Mouse (Mus musculus) kidney, postnatal 0 days (tissue): ENCODE measurements at regions not wholly inside any gene's neighbourhood (a gene's known extent, or its start where the extent isn't known, plus 50 kb on each side); places are given as distances from the start of the nearest gene placed in this dataset.
A peak's percentile ranks its signal among the peaks of the same experiment; 100 is the strongest.

ENCODE experiments used
- ATAC-seq: fragments of 200-750 bp; cut with Nextera tagmentation; replicated peaks from 2 replicates; pipeline ENCODE4 v1.8.0; 2017; ENCODE audit warnings: low read depth, moderate number of reproducible peaks, moderate TSS enrichment, moderate library complexity; ENCODE audit not compliant: low FRiP score
- DNase-seq: peaks from one replicate; pipeline ENCODE4 v3.0.0-alpha.2; 2016; ENCODE audit warnings: low spot score
- H3K27ac ChIP-seq: fragments of 300-500 bp; sonication (generic); 2 replicates; pipeline ENCODE4 v1.5.1; 2014; ENCODE audit warnings: mild to moderate bottlenecking
- H3K27me3 ChIP-seq: fragments of 300-500 bp; sonication (generic); 2 replicates; pipeline ENCODE4 v1.6.1; 2014; ENCODE audit warnings: low read length, mixed read lengths; ENCODE audit not compliant: insufficient read depth
- H3K36me3 ChIP-seq: fragments of 300-500 bp; sonication (generic); 2 replicates; pipeline ENCODE4 v1.6.1; 2014; ENCODE audit warnings: low read length, mixed read lengths; ENCODE audit not compliant: insufficient read depth
- H3K4me1 ChIP-seq: fragments of 300-500 bp; sonication (generic); replicated peaks from 2 replicates; pipeline ENCODE4 v1.6.1; 2014; ENCODE audit warnings: antibody characterized with exemption, low read length, mixed read lengths; ENCODE audit not compliant: insufficient read depth
- H3K4me2 ChIP-seq: fragments of 300-500 bp; sonication (generic); 2 replicates; pipeline ENCODE4 v1.6.1; 2014; ENCODE audit warnings: mild to moderate bottlenecking, low read length, moderate library complexity, mixed read lengths
- H3K4me3 ChIP-seq: fragments of 300-500 bp; sonication (generic); replicated peaks from 2 replicates; pipeline ENCODE4 v1.5.1; 2014; ENCODE audit warnings: low read depth, low read length
- H3K9ac ChIP-seq: fragments of 300-500 bp; sonication (generic); 2 replicates; pipeline ENCODE4 v1.6.1; 2014; ENCODE audit warnings: low read depth, low read length
- H3K9me3 ChIP-seq: fragments of 300-500 bp; sonication (generic); replicated peaks from 2 replicates; pipeline ENCODE4 v1.6.1; 2016; ENCODE audit warnings: low read length, inconsistent platforms, mixed read lengths
- CTCF ChIP-seq: IDR thresholded peaks from 2 replicates; pipeline ENCODE4 v1.5.1; 2016; ENCODE audit warnings: antibody characterized with exemption, low read depth, mild to moderate bottlenecking, moderate library complexity
- WGBS: fragments of 180-500 bp; shearing (Covaris S2); extraction: QIAGEN DNeasy Blood & Tissue Kit; methylation state at CpG from one replicate; pipeline ENCODE4 v1.1.7; 2014; 5-methylcytosine and 5-hydroxymethylcytosine counted together

GRCm38 (mm10) chr16:74671466-74671865 is 259.8 kb upstream of the Robo2 start:
- no peak for TF ChIP-seq CTCF
- H3K9ac ChIP-seq: no peak overlapping the region
- no peak overlapping the region for H3K4me3 ChIP-seq
- 91% methylated on average over 3 of the region's 3 CpGs for WGBS
- no peak overlapping the region for H3K27ac ChIP-seq
- no peaks in the 10 kb centered on the region for H3K9me3 ChIP-seq
- H3K27me3 ChIP-seq: no peaks in the 10 kb centered on the region
- DNase-seq: no peak
- no peak overlapping the region for H3K4me2 ChIP-seq
- ATAC-seq: no peak
- no peaks in the 10 kb centered on the region for H3K4me1 ChIP-seq
- no peaks in the 10 kb centered on the region for H3K36me3 ChIP-seq

DNA sequence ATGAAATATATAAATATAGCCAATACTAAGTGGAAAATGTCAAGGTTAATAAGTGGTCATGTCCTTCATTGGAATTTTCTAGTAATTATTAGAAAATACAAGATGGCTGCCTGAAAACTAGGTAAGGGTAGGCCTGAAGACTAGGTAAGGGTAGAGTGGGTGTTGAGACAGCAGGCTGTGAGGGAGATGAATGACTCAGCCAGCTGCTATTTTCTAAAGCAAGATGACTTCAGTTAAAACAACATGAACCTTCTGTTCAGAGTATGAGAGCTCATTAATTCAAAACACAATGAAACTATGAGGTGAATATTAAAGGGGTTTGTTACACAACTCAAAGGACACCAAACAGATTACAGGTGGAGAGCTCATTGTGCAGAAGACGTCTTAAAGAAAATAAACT is 252.7 kb upstream of the Robo2 start:
- H3K27ac ChIP-seq: no peak overlapping the region
- H3K4me3 ChIP-seq: no peak overlapping the region
- ATAC-seq: no peak
- no peaks in the 10 kb centered on the region for H3K4me1 ChIP-seq
- no peaks in the 10 kb centered on the region for H3K27me3 ChIP-seq
- WGBS: 58% methylated on average over 1 of the region's 1 CpGs
- DNase-seq: no peak
- TF ChIP-seq CTCF: no peak
- no peaks in the 10 kb centered on the region for H3K9me3 ChIP-seq
- no peak overlapping the region for H3K4me2 ChIP-seq
- H3K36me3 ChIP-seq: no peaks in the 10 kb centered on the region
- no peak overlapping the region for H3K9ac ChIP-seq

GRCm38 (mm10) chr16:74651244-74651643 is 239.6 kb upstream of the Robo2 start:
- H3K9me3 ChIP-seq: no peaks in the 10 kb centered on the region
- TF ChIP-seq CTCF: no peak
- no peak for ATAC-seq
- no peaks in the 10 kb centered on the region for H3K4me1 ChIP-seq
- H3K36me3 ChIP-seq: no peaks in the 10 kb centered on the region
- H3K27ac ChIP-seq: no peak overlapping the region
- no peak overlapping the region for H3K4me2 ChIP-seq
- 89% methylated on average over 3 of the region's 3 CpGs for WGBS
- H3K9ac ChIP-seq: no peak overlapping the region
- H3K27me3 ChIP-seq: no peaks in the 10 kb centered on the region
- no peak overlapping the region for H3K4me3 ChIP-seq
- DNase-seq: no peak

GRCm38 (mm10) chr16:74649207-74649606 is 237.6 kb upstream of the Robo2 start:
- DNase-seq (no peak), ATAC-seq (no peak)
- H3K27ac ChIP-seq: no peak overlapping the region
- WGBS: 94% methylated on average over 2 of the region's 2 CpGs
- TF ChIP-seq CTCF: no peak
- no peak overlapping the region for H3K9ac ChIP-seq
- no peak overlapping the region for H3K4me2 ChIP-seq
- no peaks in the 10 kb centered on the region for H3K36me3 ChIP-seq
- no peaks in the 10 kb centered on the region for H3K4me1 ChIP-seq
- H3K9me3 ChIP-seq: no peaks in the 10 kb centered on the region
- H3K4me3 ChIP-seq: no peak overlapping the region
- H3K27me3 ChIP-seq: no peaks in the 10 kb centered on the region

GRCm38 (mm10) chr16:74648384-74648783 is 236.8 kb upstream of the Robo2 start:
- DNase-seq (no peak), ATAC-seq (no peak)
- Histone ChIP-seq H3K27me3 (no peaks in the 10 kb centered on the region), H3K9ac (no peak overlapping the region), H3K9me3 (no peaks in the 10 kb centered on the region), H3K36me3 (no peaks in the 10 kb centered on the region), H3K4me3 (no peak overlapping the region), H3K4me2 (no peak overlapping the region), H3K27ac (no peak overlapping the region), H3K4me1 (no peaks in the 10 kb centered on the region)
- TF ChIP-seq CTCF: peak; percentile 54

DNA sequence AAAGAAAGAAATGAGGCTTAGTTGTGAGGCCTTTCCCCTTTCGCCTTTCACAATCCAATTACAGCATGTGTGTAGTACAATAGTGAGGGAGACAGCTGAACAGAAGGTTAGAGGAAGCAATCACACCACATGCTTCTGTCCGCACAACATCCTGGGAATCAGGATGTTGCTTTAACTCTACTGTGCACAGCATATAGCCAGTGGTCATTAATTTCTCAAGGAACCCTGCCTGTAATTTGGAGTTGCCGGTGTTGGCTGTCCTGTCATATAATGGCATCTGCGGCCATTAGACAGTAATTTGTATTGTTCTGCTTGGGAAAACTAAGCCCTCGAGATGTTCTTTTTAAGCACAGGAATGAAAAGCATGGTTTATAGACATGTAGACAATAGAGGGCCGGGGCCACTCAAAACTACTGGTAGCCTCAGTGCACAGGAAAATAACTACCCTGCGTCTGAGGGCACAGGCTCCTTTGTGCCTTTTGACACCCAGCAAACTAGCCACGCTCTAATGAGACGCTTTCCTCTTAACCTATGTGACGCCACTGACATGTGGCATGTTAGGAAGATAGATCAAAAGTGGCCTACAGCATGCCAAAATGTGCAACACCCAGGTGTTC is 233.2 kb upstream of the Robo2 start:
- 70% methylated on average over 10 of the region's 10 CpGs for WGBS
- Histone ChIP-seq H3K4me3 (no peak overlapping the region), H3K9ac (no peak overlapping the region), H3K9me3 (no peaks in the 10 kb centered on the region), H3K36me3 (no peaks in the 10 kb centered on the region), H3K4me2 (no peak overlapping the region), H3K4me1 (no peaks in the 10 kb centered on the region), H3K27me3 (no peaks in the 10 kb centered on the region), H3K27ac (no peak overlapping the region)
- ATAC-seq (no peak), DNase-seq (no peak)
- TF ChIP-seq CTCF: no peak

DNA sequence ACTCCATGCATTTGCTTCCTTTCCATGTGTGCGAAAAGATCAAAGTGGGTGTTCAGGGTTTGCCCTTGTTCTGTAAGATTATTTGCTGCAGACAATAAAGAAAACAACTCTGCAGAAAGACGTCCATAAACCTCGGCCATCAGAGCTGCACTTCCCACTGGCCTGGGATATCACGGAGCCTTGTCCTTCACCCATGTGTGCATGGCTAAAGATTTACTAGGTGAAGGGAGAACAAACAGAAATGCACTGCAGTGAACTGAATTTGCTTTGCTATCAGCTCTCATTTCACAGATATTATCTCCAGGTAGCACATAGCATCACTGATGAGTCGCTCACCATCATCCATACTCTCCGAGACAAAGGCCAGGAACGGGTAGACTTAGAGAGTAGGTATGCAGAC is 228.2 kb upstream of the Robo2 start:
- H3K4me3 ChIP-seq: no peak overlapping the region
- no peak overlapping the region for H3K4me2 ChIP-seq
- no peaks in the 10 kb centered on the region for H3K9me3 ChIP-seq
- no peaks in the 10 kb centered on the region for H3K27me3 ChIP-seq
- 53% methylated on average over 7 of the region's 7 CpGs for WGBS
- no peak for TF ChIP-seq CTCF
- DNase-seq (no peak), ATAC-seq (no peak)
- no peaks in the 10 kb centered on the region for H3K36me3 ChIP-seq
- H3K9ac ChIP-seq: no peak overlapping the region
- H3K27ac ChIP-seq: no peak overlapping the region
- no peaks in the 10 kb centered on the region for H3K4me1 ChIP-seq
